Mouse (Mus musculus): ENCODE measurements around the gene Exoc3l4.

- no peak for TF ChIP-seq CTCF (IDR thresholded peaks at IDR 0.05; ENCODE audit: insufficient read depth, low read length)
- TF ChIP-seq POLR2A (IDR thresholded peaks at IDR 0.05; ENCODE audit: borderline replicate concordance, extremely low read depth, low read depth, low read length) = no peak
These were observed 7.7 kb downstream of the Exoc3l4 start for GRCm38 (mm10) chr12:111424547-111424946.

Measured in lung, adult 2 months (tissue).